Mouse (Mus musculus): ENCODE measurements at regions not wholly inside any gene's neighbourhood (a gene's known extent, or its start where the extent isn't known, plus 50 kb on each side); places are given as distances from the start of the nearest gene placed in this dataset.

DNA sequence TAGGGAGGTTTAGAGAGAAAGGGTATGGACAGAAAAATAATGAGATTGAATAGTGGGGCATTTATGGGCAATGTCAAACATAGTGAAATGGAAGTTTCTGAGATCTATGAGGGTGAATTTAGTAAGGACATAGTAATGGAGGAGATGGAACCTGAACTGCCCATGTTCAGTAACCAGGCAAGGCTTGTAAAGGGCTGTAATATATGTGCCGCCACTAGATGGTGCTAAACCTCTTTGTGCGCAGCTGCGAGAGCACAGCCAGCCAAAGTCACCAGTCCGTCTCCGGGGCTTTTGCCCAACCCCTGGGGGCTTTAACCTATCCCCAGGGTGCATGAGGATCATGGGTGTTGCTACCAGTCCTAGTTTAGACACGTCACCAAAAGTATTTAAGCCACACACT is 77.7 kb upstream of the Vmn2r25 start:
- peak; percentile 37 for DNase-seq

- no peak for DNase-seq
These were observed 84.7 kb upstream of the Vmn2r25 start for GRCm38 (mm10) chr6:123937930-123938329.

- DNase-seq, result no peak
These were observed 63.0 kb upstream of the Vmn2r26 start for GRCm38 (mm10) chr6:123961321-123961720.

DNA sequence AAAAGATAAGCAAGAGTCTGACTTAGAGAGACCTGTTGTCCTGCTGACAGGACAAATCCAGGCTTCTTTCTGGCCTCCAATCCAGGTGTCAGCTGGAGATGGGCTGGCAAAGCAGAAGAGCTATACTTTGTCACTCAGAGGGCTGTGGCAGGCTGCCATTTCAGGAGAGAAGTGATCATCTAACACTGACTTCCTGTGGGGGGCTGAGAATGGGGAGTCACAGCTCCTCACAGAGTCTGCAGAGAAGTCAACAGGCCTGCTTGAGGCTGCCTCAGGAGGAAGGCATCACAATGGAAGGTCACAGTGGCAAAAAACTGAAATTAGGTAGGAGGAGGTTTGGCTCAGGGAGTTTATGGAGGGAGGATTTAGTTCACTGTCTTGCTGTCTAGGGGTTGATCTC is 53.2 kb upstream of the Vmn2r26 start:
- DNase-seq, result no peak

Measured in adrenal gland, postnatal 25 days (tissue).